In the genomic region with DNA sequence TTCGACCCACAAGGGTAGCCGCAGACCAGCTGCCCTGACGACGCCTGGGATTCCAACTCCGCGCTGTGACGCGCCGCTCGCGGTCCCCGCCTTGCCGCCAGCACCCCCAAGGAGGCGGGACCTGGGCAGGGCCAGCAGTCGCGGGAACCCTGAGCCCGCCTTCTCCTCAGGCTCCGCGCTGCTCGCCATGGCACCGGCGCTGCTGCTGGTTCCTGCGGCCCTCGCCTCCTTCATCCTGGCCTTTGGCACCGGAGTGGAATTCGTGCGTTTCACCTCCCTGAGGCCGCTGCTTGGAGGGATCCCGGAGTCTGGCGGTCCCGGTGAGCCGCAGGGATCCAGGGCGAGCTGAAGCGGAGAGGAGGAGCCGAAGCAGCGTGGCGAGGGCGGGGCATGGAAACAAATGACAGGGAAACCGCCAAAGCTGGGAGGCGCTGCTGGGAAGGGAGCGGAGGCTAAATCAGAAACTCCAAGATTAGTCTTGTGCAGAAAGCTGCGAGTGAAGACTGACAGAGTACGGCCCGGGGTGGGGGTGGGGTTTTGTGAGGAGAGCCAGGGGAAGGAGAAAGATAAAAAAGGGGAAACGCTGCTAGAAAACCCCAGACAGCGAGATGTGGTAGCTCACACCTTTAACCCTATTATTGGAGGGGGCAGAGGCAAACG, we compare ENCODE assay signal across 8 mouse cellular contexts. TPM values are rescaled to one million over a fixed set of nuclear protein-coding genes. Genes with fewer than 3 reads are reported as not detected.
A peak's percentile ranks its signal among the peaks of the same experiment; 100 is the strongest.
DNase-seq lines count a peak whose midpoint lies in the region; ATAC-seq and TF ChIP-seq lines count a peak whose summit lies in the region.

TSS of gene Nrm (plus strand) at position 121 of the 660 bp plus-strand sequence.

- peak within 1 kb of the TSS; percentile 63 for H3K4me2 ChIP-seq in hindbrain, embryonic 13.5 days

- peak; percentile 95 for DNase-seq in R1 (ENCODE audit: low read depth, low spot score)
- DNase-seq in cerebellum, postnatal 14 days: peak; percentile 90 to 93
- peak; percentile 81 to 86 for DNase-seq in frontal cortex, postnatal 14 days (ENCODE audit: low spot score in 2 of 2)
- DNase-seq in left cerebral cortex, adult 2 months (ENCODE audit: extremely low spot score in 1 of 2, low spot score in 2 of 2): peak; percentile 85 to 89
- peak; percentile 87 to 92 for DNase-seq in right cerebral cortex, adult 2 months (ENCODE audit: low spot score in 2 of 2)
- DNase-seq in urinary bladder, postnatal 10 days (ENCODE audit: low spot score): peak; percentile 57

- ATAC-seq in hindbrain, embryonic 13.5 days (ENCODE audit: low FRiP score): peak; percentile 91
- ATAC-seq in megakaryocyte, adult 5-6 weeks (ENCODE audit: poor library complexity, severe bottlenecking): peak; percentile 86

- H3K9me3 ChIP-seq in hindbrain, embryonic 13.5 days: no peaks in the 10 kb centered on the region

- WGBS in hindbrain, embryonic 13.5 days: under 1% methylated on average over 47 of the region's 47 CpGs

- peak within 1 kb of the TSS; percentile 82 for H3K9ac ChIP-seq in hindbrain, embryonic 13.5 days

- H3K36me3 ChIP-seq in hindbrain, embryonic 13.5 days: peaks cover 19% of the 10 kb centered on the region

- peak within 1 kb of the TSS; percentile 98 for H3K27ac ChIP-seq in hindbrain, embryonic 13.5 days
- peak within 1 kb of the TSS; percentile 51 for H3K27ac ChIP-seq in left cerebral cortex, adult 2 months

- intact Hi-C loops in left cerebral cortex, adult 2 months (cut with DNase I): loop anchor here (2.0 kb wide), 1 partner anchor 21 kb away; the partner anchor contains the start of gene Mdc1

- H3K4me3 ChIP-seq in hindbrain, embryonic 13.5 days: peak within 1 kb of the TSS; percentile 73
- peak within 1 kb of the TSS; percentile 97 for H3K4me3 ChIP-seq in left cerebral cortex, adult 2 months

- H3K27me3 ChIP-seq in hindbrain, embryonic 13.5 days: no peaks in the 10 kb centered on the region

- H3K4me1 ChIP-seq in hindbrain, embryonic 13.5 days (replicated peaks): peaks cover 26% of the 10 kb centered on the region

- TF ChIP-seq CTCF in left cerebral cortex, adult 2 months (IDR thresholded peaks at IDR 0.05): peak; percentile 33

RNA-seq across cellular contexts. Expression of gene Nrm, which starts in this region (rescaled TPM):
- polyA plus RNA-seq in hindbrain, embryonic 13.5 days (2015; fragmentation: Nextera tagmentation; extraction: Ambion mirVana): 26.4 and 26.9 TPM in 2 replicates
- total RNA-seq in left cerebral cortex, adult 2 months (2021): 1 to 10 TPM; 2.1 to 4.1 TPM
- total RNA-seq in megakaryocyte, adult 5-6 weeks (2015): 88.5 and 114 TPM in 2 replicates
- 80.1 and 82.8 TPM in 2 replicates for total RNA-seq in megakaryocyte, adult 5-6 weeks (2017)

Comparison
In these comparisons a context has a peak if more than half of its experiments do, and no peak if none do; other contexts are left out.
1. Peak in every context shown above with its lines: DNase-seq, ATAC-seq, H3K4me3 ChIP-seq and H3K27ac ChIP-seq.
2. RNA of gene Nrm (total RNA-seq): 80.1 to 114 TPM in megakaryocyte, adult 5-6 weeks; 2.1 to 4.1 TPM in left cerebral cortex, adult 2 months; every median in the first group is over 10 times any median in the second.